Mouse (Mus musculus) monocyte, adult 2 months (primary cell): ENCODE measurements around the gene D630045J12Rik.

ENCODE experiments used
- DNase-seq, 2 experiments: peaks; one replicate each; pipeline ENCODE4 v3.0.0; 2022; ENCODE audit warnings: low spot score in 2 of 2, low read depth in 1 of 2

D630045J12Rik gene

DNA sequence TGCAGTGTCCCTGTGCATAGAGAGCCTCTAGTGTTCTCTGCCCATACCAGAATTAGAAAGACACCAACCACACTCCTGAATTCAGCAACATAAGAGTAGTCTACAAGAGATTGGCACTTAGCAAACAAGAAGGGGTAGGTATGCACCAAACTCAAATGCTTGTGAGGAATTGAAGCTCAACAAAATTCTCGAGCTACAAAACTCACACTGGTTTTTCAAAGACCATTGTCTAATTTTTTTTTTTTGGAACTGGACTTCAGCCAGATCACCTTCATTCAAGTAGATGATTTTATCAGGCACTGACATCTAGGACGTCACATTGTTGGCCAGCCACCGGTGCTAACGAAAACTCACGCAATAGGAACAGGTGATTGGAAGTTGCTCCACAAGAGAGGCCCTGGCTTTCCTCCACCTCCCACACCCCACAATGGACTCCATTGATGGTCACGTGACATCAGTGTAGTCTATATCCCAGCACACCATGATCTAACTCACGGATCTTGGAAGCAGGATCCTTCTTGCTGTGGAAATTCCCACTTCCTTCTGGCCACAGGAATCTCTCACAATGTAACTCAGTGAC is 151.5 kb downstream of the D630045J12Rik start:
- no peak for DNase-seq

DNA sequence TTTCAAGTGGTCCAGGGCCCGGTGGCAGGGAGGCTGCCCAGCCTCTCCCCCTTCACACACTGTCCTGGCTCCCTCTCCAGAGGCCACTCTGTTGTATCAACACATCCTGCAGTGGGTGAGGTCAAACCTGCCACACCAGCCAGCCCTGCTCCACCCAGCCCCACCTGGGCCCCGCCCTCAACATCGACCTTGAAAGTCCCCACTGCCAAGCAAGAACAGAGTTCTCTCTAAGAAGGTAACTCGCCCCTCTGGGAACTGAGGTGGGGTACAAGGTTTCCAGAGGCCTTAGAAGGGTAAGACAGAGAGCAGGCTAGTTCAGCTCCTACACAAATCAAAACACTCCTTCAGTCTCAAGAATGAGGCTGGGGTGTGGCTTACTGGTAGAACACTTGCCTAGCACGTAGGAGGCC is 156.8 kb downstream of the D630045J12Rik start:
- no peak for DNase-seq

- DNase-seq, result no peak
Observed at GRCm38 (mm10) chr6:38094701-38095100, 159.1 kb downstream of the D630045J12Rik start.

- DNase-seq, result no peak
Observed at GRCm38 (mm10) chr6:38092539-38092938, 161.3 kb downstream of the D630045J12Rik start.

DNA sequence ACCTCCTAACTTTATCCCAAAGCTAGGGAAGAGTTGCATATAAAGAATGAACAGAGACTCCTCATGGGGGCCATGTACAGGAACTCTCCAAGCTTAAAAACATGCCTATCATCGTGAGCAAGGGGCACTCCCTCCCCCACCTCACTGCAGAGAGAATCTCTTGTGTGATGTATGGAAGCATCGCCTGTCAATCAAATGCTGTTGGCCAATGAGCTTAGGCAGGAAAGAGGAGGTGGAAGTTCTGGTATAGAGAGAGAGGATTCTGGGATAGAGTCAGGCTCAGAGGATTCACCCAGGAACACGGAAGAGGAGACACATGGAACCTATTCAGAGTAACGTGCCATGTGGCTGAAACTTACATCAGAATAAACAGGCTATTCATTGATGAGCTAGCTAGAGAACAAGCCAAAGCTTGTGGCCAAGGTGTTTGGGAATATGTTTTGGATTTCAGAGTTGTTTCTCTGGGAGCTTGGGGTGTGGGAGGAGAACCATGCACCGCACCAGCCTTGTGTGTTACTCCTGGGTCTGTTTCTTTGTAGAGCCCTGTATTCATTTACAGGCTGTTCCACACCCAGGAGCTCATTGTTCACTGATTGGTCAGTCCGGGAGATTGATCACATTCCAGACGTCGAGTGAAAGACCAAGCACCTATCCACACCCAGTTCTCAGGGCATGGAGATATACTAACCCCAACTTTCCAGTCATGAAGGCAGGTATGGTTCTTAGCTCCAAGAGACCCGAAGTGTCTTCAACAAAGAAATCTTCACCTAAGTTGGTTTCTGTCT is 166.4 kb downstream of the D630045J12Rik start:
- no peak for DNase-seq

DNA sequence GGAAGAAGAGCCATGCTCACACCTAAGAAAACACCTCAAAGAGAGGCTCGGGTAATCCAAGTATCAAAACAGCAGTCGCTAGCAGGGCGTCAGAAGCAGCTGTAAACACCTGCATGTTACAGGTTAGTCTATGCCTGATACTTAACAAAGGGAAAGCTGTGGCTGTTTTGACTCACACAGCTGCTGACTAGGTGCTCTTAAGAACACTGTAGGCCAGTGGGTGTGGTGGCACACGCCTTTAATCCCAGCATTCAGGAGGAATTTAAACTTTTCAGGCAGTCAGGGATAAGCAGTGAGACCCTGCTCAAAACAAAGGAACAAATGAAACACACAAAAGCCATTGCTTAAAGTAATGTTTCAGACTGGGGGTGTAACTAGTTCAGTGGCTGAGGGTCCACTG is 170.6 kb downstream of the D630045J12Rik start:
- no peak for DNase-seq

- DNase-seq, result no peak
Observed at GRCm38 (mm10) chr6:38081727-38082341, 172.0 kb downstream of the D630045J12Rik start.

DNA sequence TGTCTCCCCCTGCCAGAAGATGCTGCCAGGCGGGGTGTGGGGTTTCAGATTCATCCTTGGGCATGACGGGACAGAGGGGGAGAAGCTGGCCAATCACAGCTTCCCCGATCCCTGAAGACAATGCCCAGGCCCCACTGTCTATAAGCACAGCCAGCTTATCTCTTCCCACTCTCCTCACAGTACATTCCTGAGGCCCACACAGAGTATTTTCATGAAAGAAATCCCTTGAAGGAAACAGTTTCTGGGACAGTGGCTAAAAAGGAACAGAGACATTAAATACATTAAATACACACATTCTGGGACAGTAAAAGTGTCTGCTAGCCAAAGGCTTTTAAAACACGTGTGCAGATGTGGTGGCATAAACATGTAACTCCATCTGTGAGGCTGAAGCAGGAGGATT is 173.4 kb downstream of the D630045J12Rik start:
- DNase-seq, result no peak

GRCm38 (mm10) chr6:38073592-38073991 is 180.2 kb downstream of the D630045J12Rik start:
- no peak for DNase-seq
